Mouse (Mus musculus): ENCODE data around the gene Mknk1. TPM values are rescaled to one million over a fixed set of nuclear protein-coding genes. Genes with fewer than 3 reads are reported as not detected.
A peak's percentile ranks its signal among the peaks of the same experiment; 100 is the strongest.

The Mknk1 gene
- polyA plus RNA-seq, 1 experiment from 2014 or later: 30.1 TPM

DNA sequence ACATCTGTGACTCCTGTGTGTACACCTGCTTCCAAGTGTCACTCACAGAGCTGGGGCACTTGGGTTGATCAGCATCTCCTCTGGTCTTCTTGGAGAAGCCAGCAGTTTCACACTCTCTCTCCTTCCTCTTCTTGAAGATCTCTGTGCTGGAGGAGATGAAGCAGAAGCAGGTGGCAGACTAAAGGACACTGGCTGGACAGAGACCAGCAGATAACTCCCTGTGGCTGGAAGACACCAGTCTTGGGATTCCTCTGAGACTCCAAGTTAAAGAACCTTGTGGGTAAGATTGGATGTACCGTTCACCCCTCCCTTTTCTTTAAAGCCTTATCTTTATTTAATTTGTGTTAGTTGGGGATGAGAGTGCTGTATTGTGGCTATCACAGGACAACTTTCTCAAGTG lies 9.1 kb downstream of the Mknk1 start:
- no peaks in the 10 kb centered on the region for H3K9me3 ChIP-seq
- H3K36me3 ChIP-seq: peaks cover 38% of the 10 kb centered on the region
- no peak overlapping the region for H3K4me3 ChIP-seq
- H3K9ac ChIP-seq (replicated peaks): no peak overlapping the region
- H3K4me2 ChIP-seq (replicated peaks): no peak overlapping the region
- H3K27ac ChIP-seq (replicated peaks): no peak overlapping the region
- H3K4me1 ChIP-seq: 0 out of 2 replicates have a peak, but pooled peaks cover 2% of the 10 kb centered on the region
- ATAC-seq (ENCODE audit: low FRiP score, low read depth): no peak
- H3K27me3 ChIP-seq: no peaks in the 10 kb centered on the region
- WGBS: 96% methylated on average over 1 of the region's 1 CpGs

DNA sequence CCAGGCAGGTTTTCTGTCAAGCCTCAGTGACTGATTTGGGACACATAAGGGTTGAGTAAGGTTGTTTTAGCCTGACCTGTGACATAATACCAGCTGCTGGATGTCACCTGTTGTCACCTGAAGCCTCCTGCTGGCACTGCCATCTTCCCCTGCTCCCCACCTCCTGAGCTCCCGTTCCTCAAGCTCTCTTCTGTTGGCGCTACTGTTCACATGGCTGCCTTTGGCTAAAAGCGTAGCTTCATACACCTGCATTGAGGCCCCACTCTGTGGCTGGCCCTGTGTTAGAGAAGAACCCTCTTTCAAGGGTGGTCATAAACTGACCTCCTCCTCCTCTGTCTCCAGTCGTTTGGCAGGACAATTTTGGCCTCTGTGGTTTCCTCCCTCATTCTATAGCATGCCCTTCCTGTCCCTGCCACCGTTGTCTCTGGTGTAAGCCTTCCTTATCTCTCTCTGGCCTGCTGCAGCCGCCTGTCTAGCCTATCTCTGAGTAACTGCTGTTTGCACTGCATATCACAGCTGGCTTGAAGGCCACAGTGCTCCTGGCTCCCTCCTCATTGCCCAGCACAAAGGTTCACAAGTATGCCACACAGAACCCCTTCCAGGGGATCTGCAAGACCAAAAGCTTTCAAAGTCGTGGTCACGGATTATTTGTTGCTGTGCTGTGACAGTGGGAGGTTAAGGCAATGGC lies 10.1 kb downstream of the Mknk1 start:
- Histone ChIP-seq H3K4me3 (no peak overlapping the region), H3K27ac (replicated peaks) (no peak overlapping the region), H3K9me3 (no peaks in the 10 kb centered on the region), H3K9ac (replicated peaks) (no peak overlapping the region), H3K4me2 (replicated peaks) (no peak overlapping the region), H3K4me1 (0 out of 2 replicates have a peak, but pooled peaks cover 2% of the 10 kb centered on the region), H3K36me3 (peaks cover 42% of the 10 kb centered on the region), H3K27me3 (no peaks in the 10 kb centered on the region)
- ATAC-seq (ENCODE audit: low FRiP score, low read depth): no peak
- 74% methylated on average over 8 of the region's 8 CpGs for WGBS

DNA sequence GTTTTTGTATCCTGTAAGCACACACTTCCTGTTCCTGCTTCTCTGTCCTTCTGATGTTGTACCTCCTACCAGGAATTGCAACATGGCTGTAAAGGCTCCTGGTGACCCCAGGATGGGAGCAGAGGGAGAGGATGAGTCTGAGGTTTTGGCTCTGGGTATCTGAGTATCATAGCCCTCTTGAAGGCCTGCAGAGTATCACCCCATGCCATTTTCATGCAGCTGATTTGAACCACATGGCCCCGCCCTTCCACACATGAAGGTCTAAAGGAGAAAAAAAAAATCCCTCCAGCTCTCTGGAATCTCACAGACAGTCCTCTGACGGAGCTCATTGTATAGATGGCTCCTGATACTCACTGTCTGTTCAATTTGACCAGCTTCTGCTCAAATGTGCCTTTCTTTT lies 11.1 kb downstream of the Mknk1 start:
- WGBS: 87% methylated on average over 2 of the region's 2 CpGs
- H3K27ac ChIP-seq (replicated peaks): no peak overlapping the region
- peaks cover 6% of the 10 kb centered on the region; the same call in 1 of the 2 replicates for H3K4me1 ChIP-seq
- ATAC-seq (ENCODE audit: low FRiP score, low read depth): no peak
- H3K9me3 ChIP-seq: no peaks in the 10 kb centered on the region
- no peak overlapping the region for H3K4me3 ChIP-seq
- H3K36me3 ChIP-seq: peaks cover 42% of the 10 kb centered on the region
- H3K4me2 ChIP-seq (replicated peaks): no peak overlapping the region
- H3K9ac ChIP-seq (replicated peaks): no peak overlapping the region
- H3K27me3 ChIP-seq: no peaks in the 10 kb centered on the region

DNA sequence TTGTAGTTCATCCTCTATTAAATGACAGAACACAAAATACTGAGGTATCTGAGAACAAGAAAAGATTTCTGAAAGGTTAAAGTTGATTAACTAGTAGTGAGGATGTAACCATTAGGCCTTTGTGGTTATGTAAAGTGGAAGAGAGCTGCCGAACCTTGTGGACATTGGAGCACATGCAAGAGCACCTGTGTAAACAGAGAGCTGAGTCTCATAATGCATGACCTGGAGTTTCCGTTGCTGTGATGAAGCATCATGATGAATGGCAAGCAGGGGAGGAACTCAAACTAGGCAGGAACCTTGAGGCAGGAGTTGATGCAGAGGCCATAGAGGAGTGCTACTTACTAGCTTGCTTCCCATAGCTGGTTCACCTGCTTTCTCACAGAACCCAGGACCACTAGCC lies 11.6 kb downstream of the Mknk1 start:
- ATAC-seq (ENCODE audit: low FRiP score, low read depth): no peak
- WGBS: 81% methylated on average over 2 of the region's 2 CpGs
- Histone ChIP-seq H3K27me3 (no peaks in the 10 kb centered on the region), H3K4me1 (peaks cover 11% of the 10 kb centered on the region; the same call in 1 of the 2 replicates), H3K4me2 (replicated peaks) (no peak overlapping the region), H3K4me3 (no peak overlapping the region), H3K9ac (replicated peaks) (no peak overlapping the region), H3K27ac (replicated peaks) (no peak overlapping the region), H3K9me3 (no peaks in the 10 kb centered on the region), H3K36me3 (peaks cover 42% of the 10 kb centered on the region)

DNA sequence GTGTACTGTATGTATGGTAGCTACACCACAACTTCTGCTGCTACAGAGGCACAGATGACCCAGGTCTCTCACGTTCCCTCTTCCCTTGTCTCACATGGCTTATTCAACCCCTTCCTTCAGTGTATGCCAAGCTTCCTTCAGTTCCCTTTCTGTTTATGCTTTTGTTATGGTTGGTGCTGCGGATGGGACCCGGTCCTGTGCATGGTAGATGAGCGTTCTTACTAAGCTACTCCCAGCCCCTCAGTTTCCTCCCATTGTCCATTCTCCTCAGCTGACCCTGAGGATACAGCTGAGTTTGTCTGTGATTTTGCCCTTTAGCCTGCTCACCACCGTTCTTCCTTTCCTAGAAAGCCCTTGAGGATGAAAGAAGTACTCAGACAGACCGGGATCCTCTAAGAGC lies 12.6 kb downstream of the Mknk1 start:
- H3K27ac ChIP-seq (replicated peaks): no peak overlapping the region
- H3K4me1 ChIP-seq: peaks cover 20% of the 10 kb centered on the region
- WGBS: 89% methylated on average over 6 of the region's 6 CpGs
- ATAC-seq (ENCODE audit: low FRiP score, low read depth): no peak
- H3K4me3 ChIP-seq: no peak overlapping the region
- H3K4me2 ChIP-seq (replicated peaks): no peak overlapping the region
- peaks cover 42% of the 10 kb centered on the region for H3K36me3 ChIP-seq
- no peaks in the 10 kb centered on the region for H3K27me3 ChIP-seq
- no peaks in the 10 kb centered on the region for H3K9me3 ChIP-seq
- H3K9ac ChIP-seq (replicated peaks): no peak overlapping the region

DNA sequence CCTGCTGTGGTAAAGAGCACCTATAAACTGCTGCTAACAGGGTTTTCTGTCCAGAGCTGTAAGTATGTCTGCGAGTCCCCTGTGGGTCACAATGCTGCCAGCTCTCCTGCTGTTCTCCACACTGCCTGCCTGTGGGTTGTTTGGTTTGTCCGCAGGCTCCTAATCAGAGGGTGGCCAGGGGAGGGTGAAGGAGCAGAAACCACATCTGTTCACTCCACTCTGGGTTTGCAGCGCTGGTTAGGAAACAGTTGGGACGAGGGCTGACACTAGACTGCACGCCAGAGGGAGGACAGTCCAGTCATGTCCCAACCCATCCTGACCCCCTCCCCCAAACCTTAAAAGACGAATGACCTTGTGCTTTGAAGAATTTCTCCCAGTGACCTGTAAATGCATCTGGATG lies 16.1 kb downstream of the Mknk1 start:
- Histone ChIP-seq H3K9me3 (no peaks in the 10 kb centered on the region), H3K4me1 (peaks cover 19% of the 10 kb centered on the region), H3K9ac (replicated peaks) (no peak overlapping the region), H3K4me3 (no peak overlapping the region), H3K27me3 (no peaks in the 10 kb centered on the region), H3K36me3 (peaks cover 54% of the 10 kb centered on the region), H3K27ac (replicated peaks) (no peak overlapping the region), H3K4me2 (replicated peaks) (no peak overlapping the region)
- WGBS: 54% methylated on average over 6 of the region's 6 CpGs
- ATAC-seq (ENCODE audit: low FRiP score, low read depth): no peak

DNA sequence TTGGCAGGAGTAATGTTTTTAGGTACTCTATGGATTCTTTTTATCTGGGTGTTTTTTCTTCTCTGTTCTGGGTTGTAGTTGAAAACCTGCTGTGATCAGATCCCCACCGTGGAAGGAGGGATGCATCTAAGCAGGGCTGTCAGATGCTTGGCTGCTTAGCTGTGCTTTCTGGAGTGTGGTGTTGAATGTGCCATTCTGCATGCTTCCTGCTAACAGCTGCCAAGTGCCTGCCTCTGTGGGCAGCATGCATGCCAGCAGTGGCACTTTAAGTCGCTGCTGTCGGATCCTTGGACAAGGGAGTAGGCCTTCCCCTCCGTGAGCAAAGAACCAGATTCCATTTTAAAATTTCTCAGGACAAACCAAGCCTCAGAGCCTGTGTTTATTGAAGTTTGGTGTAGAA lies 16.6 kb downstream of the Mknk1 start:
- ATAC-seq (ENCODE audit: low FRiP score, low read depth): no peak
- no peak overlapping the region for H3K4me3 ChIP-seq
- H3K27ac ChIP-seq (replicated peaks): peak overlapping the region; percentile 60
- 67% methylated on average over 4 of the region's 4 CpGs for WGBS
- H3K27me3 ChIP-seq: no peaks in the 10 kb centered on the region
- H3K4me2 ChIP-seq (replicated peaks): no peak overlapping the region
- no peak overlapping the region for H3K9ac ChIP-seq (replicated peaks)
- H3K9me3 ChIP-seq: no peaks in the 10 kb centered on the region
- H3K36me3 ChIP-seq: peaks cover 54% of the 10 kb centered on the region
- peaks cover 19% of the 10 kb centered on the region for H3K4me1 ChIP-seq

DNA sequence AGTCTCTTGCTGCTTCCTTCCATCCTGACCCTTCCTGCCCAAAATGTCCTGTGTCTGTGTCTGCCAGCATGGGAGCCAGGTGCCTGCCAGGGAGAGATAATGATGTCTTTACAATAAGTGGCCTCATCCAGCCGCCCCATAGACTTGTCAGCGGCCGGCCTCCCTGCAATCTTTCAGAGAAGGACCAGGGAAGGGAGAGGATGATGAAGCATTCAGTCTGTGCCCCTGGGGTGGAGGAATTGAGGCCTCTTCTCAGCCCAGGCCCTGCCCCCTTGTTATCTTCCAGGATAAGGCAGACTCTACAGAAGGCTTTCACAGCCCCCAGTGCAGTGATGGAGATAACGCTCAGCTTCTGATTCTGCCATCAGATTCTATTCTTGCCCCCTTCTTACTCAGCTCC lies 17.3 kb downstream of the Mknk1 start:
- H3K27ac ChIP-seq (replicated peaks): peak overlapping the region; percentile 60
- H3K4me1 ChIP-seq: peaks cover 19% of the 10 kb centered on the region
- no peak overlapping the region for H3K9ac ChIP-seq (replicated peaks)
- H3K9me3 ChIP-seq: no peaks in the 10 kb centered on the region
- ATAC-seq (ENCODE audit: low FRiP score, low read depth): 0 out of 2 replicates have a peak, but pooled peaks have one; percentile 35
- H3K36me3 ChIP-seq: peaks cover 54% of the 10 kb centered on the region
- no peaks in the 10 kb centered on the region for H3K27me3 ChIP-seq
- no peak overlapping the region for H3K4me2 ChIP-seq (replicated peaks)
- WGBS: 30% methylated on average over 4 of the region's 4 CpGs
- no peak overlapping the region for H3K4me3 ChIP-seq

DNA sequence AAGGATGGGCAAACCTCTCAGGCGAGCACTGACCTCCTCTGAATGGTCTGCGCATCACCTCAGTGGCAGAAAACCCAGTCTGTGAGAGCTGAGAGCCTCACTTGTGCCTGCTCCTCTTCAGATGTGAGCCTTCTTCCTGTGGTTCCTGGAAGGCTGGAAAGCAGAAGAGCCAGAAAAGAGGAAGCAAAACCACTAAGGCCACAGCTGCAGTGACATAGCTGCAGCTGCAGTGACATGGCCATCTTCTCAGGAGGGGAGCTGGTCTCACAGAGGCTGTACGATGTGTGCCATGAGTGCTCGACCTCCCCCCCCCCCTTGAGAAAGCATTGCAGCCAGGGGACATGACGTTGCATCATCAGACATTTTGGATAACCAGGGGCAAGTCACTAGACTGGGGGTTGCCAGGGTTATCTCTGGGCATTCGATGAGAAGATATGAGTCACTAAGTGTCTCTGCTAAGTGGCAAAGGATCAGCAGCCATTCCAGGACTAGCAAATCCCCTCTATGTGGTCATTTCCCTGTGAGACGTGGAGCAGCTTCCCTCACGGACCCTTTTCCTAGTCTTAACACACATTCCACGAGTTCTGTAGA lies 18.4 kb downstream of the Mknk1 start:
- 82% methylated on average over 9 of the region's 9 CpGs for WGBS
- no peak for ATAC-seq (ENCODE audit: low FRiP score, low read depth)
- no peaks in the 10 kb centered on the region for H3K9me3 ChIP-seq
- H3K9ac ChIP-seq (replicated peaks): no peak overlapping the region
- H3K27me3 ChIP-seq: no peaks in the 10 kb centered on the region
- peaks cover 44% of the 10 kb centered on the region for H3K36me3 ChIP-seq
- H3K27ac ChIP-seq (replicated peaks): no peak overlapping the region
- no peak overlapping the region for H3K4me3 ChIP-seq
- H3K4me1 ChIP-seq: peaks cover 19% of the 10 kb centered on the region
- H3K4me2 ChIP-seq (replicated peaks): no peak overlapping the region

DNA sequence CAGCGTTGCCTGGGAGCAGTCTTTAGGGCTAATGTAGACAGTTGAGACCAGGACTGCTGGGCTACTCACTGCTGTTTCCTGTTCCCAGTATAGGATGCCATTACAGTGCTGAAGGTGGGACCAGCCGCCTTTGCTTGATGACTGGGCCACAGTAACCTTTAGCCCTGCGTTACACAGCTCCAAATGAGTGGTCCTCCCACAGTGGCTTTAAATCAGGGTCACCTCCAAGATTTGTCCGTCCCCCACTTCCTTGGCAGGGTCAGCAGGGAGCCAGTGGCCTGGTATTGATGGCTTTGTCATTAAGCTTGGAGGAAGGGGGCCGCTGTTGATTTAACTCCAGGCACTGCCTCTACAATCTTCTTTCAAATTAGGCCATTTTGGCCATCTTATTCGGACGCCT lies 24.4 kb downstream of the Mknk1 start:
- ATAC-seq (ENCODE audit: low FRiP score, low read depth): no peak
- Histone ChIP-seq H3K9ac (replicated peaks) (no peak overlapping the region), H3K9me3 (no peaks in the 10 kb centered on the region), H3K36me3 (peaks cover 42% of the 10 kb centered on the region), H3K4me3 (no peak overlapping the region), H3K27ac (replicated peaks) (no peak overlapping the region), H3K4me2 (replicated peaks) (no peak overlapping the region), H3K4me1 (no peaks in the 10 kb centered on the region), H3K27me3 (peaks cover 2% of the 10 kb centered on the region; the same call in 1 of the 2 replicates)
- WGBS: 71% methylated on average over 7 of the region's 7 CpGs

DNA sequence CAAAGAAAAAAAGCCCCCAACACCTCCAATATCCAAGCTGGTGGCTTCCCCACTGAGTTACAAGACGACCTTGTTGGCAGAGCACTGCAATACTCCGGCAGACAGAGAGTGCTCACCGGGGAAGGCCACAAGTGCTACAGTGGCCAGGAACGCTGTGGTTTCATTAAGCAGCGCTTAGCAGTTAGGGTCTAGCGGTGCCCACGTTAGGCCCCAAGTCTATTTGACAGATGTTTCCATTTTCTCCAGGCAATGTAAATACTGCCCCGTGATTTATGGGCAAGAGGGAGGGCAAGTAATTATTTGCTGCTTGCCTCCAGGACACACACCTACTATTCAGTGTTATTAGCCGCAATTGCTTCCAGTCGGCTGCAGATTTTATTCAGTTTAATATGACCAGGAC lies 24.9 kb downstream of the Mknk1 start:
- WGBS: 69% methylated on average over 10 of the region's 10 CpGs
- Histone ChIP-seq H3K27ac (replicated peaks) (no peak overlapping the region), H3K9me3 (no peaks in the 10 kb centered on the region), H3K4me2 (replicated peaks) (no peak overlapping the region), H3K9ac (replicated peaks) (no peak overlapping the region), H3K36me3 (peaks cover 40% of the 10 kb centered on the region), H3K4me3 (no peak overlapping the region), H3K27me3 (peaks cover 4% of the 10 kb centered on the region; the same call in 1 of the 2 replicates), H3K4me1 (peaks cover under 1% of the 10 kb centered on the region; the same call in 1 of the 2 replicates)
- no peak for ATAC-seq (ENCODE audit: low FRiP score, low read depth)

DNA sequence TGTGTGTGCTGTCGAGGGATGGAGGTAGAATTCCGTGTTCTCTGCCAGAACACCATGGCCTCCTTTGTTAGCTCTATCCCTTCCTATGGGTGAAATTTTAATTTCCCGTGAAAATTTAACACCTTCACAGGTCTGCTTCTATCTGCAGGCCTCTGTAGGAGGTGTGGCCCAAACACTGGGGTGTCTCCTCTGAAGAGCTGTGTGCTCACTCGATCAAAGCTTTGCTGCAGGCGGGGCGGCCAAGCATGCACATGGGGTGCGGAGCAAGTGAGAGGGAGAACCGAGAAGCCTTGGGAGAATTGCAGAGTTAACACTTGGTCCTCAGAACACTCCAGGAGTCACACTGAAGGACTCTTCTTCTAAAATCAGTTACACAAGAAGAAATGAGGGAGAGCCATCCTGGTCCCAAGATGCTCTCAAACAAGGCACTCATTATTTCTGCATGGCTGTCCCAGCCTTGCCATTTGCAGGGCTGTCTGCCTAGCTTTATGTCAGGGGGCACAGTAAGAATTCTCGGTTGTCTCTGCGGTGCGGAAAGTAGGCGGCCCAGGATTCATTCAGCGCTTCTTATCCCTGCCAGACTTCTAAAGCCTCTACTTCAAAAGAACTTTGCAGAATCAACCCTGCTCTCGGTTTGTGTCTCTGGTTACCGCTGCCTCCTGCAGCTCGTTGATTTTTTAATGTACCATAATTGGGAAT lies 30.7 kb downstream of the Mknk1 start:
- peak; percentile 70 for ATAC-seq (ENCODE audit: low FRiP score, low read depth)
- 0 out of 2 replicates have a peak overlapping the region, but pooled peaks have one; percentile 15 for H3K9ac ChIP-seq (replicated peaks)
- H3K4me1 ChIP-seq: peaks cover 19% of the 10 kb centered on the region
- peaks cover 4% of the 10 kb centered on the region; the same call in 1 of the 2 replicates for H3K27me3 ChIP-seq
- no peak overlapping the region for H3K4me3 ChIP-seq
- 11% methylated on average over 16 of the region's 16 CpGs for WGBS
- H3K27ac ChIP-seq (replicated peaks): peak overlapping the region; percentile 65
- H3K36me3 ChIP-seq: peaks cover 28% of the 10 kb centered on the region
- H3K9me3 ChIP-seq: no peaks in the 10 kb centered on the region
- 0 out of 2 replicates have a peak overlapping the region, but pooled peaks have one; percentile 6 for H3K4me2 ChIP-seq (replicated peaks)
